Mouse (Mus musculus): Measurements from ENCODE around the gene Gramd1a.

DNA sequence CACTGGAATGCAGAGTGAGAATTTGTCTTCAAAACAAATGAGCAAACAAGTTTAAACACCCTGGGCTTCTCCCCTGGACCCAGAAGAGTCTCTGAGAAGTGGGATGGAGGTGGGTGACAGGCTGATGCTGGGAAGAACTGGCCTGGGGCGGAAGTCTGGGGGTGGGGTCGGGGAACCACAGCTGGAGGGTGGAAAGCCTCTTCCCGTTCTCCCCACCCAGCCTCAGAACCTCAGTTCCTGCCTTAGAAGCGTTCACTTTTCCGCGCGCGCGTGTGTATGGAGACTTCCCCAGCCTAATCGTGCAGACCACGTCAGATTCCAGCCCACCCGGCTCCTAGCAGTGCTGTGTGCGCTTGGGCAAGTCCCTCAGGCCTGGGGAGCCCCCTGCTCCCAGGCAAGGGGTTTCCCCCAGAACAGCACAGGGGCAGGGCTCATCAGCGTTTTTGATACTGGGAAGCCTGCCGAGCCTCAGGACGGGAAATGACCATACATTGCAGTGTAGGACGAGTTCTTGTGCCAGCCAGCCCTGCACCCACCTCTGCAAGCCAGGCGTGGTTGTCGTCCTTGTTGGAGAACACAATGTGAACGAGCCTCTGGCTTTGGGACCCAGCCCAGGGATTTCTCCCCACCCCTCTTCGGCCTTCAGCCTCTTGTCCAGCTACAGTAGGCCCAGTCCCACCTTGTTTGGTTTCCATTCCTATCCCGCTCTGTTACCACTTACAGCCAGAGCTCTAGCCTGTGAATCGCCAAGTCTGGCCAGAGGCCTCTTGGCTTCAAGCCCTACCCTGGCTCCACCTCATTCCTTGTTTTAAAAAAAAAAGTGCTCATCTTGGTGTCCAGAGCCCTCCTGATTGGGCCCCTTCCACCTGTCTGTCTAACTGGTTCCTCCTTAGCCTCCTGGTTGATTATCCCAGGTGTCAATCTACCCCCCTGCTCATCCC is 4.1 kb downstream of the Gramd1a start:
- TF ChIP-seq CTCF (IDR thresholded peaks at IDR 0.05; ENCODE audit: low read depth, low read length), result no peak
- no peak for TF ChIP-seq GATA1 (IDR thresholded peaks at IDR 0.05; ENCODE audit: borderline replicate concordance, low read length)
- no peak for TF ChIP-seq TAL1 (conservative IDR thresholded peaks at IDR 0.05; ENCODE audit: low read depth, low read length)
- TF ChIP-seq POLR2AphosphoS5 (IDR thresholded peaks at IDR 0.05; ENCODE audit: insufficient replicate concordance, low read depth, low read length), result no peak
- no peak for TF ChIP-seq GATA2 (IDR thresholded peaks at IDR 0.05; ENCODE audit: borderline replicate concordance, low read depth, low read length)

All from G1E (cell line).